Mouse (Mus musculus): ENCODE data around the gene Limd2.
"Not testable (repeated sequence)": the region's sequence is repeated elsewhere in the genome, so short reads cannot be mapped to it uniquely, and the experiment has no call there.

The Limd2 gene

GRCm38 (mm10) chr11:106160841-106161721, at the start of gene Limd2, which contains the start of gene Gm10840:
Gene Limd2 (minus strand): TSS chr11:106160860.
Gene Gm10840 (plus strand): TSS chr11:106160850.
- DNase-seq (ENCODE audit: extremely low spot score, low spot score): peak; percentile 78

GRCm38 (mm10) chr11:106202123-106202465, 41.4 kb upstream of the Limd2 start, which contains the start of gene Strada:
Gene Strada (minus strand): TSS chr11:106202168.
- DNase-seq (ENCODE audit: extremely low spot score, low spot score): no peak

DNA sequence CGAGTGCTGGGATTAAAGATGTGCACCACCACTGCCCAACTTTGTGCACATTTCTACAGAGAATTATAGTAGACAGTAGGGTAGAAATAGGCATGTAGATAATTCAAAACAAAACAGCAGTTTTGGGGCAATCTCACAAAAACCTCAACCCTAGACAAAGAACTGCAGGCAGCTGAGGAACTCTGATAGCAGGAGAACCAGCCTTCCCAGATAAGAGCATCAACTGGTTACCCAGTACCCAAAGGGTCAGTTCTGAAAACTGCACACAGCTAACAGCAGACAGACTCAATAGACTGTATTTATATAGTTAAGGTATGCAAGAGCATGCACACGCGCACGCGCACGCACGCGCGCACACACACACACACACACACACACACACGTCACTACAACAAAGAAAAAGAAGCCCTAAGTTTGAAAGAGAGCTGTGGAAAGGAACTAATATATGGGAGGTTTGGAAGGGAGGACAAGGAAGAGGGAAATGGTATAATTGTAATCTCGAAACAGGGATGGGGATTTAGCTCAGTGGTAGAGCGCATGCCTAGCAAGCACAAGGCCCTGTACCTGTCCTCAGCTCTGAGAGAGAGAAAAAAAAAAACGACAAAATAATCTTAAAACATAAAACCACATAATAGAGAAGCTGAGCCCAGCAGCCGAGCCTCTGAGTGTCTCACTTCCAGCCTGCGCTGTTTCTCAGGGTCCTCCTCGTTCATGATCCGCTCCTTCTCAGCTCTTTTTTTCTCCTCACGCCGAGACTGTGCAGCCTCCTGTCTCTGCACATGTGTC, 40.9 kb upstream of the Limd2 start:
- no peak for DNase-seq (ENCODE audit: extremely low spot score, low spot score)

DNA sequence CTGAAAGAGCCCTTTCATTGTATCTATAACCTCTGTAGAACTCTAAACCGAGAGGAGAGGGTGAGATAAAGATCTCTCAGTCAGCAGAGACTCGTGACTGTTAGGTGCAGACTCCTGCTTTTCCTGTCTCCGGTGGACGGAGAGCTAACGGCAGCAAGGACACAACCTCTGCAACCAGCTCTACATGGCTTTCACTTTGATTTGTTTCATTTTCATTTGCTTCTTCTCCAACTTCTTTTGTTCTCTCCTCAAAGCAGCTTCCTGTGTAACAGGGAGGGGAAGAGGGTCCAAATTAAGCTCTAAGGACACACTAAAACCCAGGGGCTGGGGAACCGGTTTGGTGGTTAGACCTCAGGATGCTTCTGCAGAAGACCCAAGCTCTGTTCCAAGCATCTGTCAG, 40.1 kb upstream of the Limd2 start:
- DNase-seq (ENCODE audit: extremely low spot score, low spot score): no peak

DNA sequence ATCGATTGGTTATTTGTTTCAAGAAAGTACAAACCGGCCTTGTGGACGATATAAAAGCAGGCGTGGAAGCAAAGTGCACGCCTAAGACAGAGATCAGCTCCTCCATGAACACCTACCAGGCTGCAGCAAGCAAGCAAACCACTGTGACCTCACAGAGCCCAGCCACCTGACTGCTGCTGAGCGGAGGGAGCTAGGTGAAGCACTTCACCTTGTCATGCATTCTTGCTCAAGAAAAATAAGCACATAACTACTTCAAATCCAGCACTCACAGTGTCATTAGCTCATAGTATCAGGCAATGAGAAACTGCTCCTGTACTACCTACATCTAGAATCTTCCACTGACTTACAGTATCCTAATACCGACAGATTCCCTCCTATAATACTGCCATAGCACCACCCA, 39.3 kb upstream of the Limd2 start:
- not testable (repeated sequence) for DNase-seq (ENCODE audit: extremely low spot score, low spot score)

DNA sequence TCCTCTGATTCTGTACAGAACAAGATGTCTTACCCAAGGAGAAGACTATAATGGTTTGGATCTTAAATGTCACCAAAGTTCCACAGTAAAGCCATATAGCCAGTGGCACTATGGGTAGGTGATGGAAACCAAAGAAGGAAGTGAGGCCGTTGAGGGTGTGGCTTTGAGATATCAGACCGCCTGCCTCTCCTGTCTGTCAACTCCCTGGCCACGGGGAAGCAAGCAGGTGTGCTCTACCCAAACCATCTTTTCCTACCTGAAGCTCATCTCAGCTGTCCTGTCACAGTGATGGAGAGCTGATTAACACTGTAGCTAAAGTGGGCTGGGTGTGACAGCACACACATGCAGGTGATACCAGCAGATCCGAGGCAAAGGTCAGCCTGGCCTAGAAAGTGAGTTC, 37.6 kb upstream of the Limd2 start:
- no peak for DNase-seq (ENCODE audit: extremely low spot score, low spot score)

GRCm38 (mm10) chr11:106195341-106195740, 34.7 kb upstream of the Limd2 start:
- DNase-seq (ENCODE audit: extremely low spot score, low spot score): no peak

DNA sequence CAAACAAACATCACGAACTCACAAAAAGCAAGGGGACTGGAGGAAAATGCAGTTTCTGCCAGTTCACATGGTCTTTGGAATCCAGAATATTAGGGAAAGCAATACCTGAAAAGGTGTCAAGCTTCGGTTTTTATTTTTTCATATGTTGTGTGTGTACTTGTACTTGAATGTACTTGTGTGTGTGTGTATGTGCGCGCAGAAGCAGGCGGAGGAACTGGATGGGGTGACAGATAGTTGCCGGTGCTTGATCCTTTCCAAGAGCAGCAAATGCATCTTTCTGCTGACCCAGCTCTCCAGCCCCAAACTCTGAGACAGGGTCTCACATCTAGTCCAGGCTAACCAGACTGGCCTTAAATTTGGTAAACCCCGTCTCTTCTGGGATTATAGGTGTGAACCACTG, 34.2 kb upstream of the Limd2 start:
- no peak for DNase-seq (ENCODE audit: extremely low spot score, low spot score)

GRCm38 (mm10) chr11:106194155-106194541, 33.5 kb upstream of the Limd2 start:
- DNase-seq (ENCODE audit: extremely low spot score, low spot score): no peak

DNA sequence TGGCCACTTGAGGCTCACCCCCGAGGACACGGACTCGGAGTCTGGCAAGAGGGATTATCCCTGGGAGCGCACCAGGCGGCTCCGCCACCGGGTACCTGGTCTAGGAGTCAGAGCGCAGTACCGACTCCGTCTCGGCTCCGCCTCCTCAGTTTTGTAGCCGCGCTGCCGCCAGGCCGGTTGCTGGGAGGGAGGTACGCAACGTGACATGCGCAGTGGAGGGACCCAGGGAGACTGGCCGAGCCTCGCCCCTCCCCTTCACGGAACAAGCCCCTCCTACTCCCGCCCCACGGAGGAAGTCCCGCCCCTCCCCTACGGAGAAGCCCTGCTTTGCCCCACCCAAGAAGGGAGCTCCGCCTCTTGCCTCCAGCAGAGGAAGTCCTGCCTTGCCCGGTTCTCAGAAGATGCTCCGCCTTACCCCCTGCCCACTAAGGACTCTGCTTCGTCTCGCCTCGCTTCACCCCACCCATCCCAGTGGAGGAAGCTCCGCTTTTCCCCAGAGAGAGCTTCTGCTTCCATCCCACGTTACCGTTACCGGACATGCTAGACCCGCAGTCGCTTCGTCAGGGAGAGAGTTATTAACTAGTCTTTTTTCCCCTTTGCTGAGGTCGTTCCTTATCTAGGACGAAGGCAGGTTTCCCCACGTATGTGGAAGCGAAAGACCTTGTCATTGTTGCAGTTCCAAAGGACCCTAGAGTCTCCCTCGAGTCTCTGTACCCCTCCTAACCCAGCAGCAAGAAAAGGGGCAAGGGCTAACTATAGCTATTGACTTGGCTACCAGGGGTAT, 32.9 kb upstream of the Limd2 start:
- peak; percentile 97 for DNase-seq (ENCODE audit: extremely low spot score, low spot score)

DNA sequence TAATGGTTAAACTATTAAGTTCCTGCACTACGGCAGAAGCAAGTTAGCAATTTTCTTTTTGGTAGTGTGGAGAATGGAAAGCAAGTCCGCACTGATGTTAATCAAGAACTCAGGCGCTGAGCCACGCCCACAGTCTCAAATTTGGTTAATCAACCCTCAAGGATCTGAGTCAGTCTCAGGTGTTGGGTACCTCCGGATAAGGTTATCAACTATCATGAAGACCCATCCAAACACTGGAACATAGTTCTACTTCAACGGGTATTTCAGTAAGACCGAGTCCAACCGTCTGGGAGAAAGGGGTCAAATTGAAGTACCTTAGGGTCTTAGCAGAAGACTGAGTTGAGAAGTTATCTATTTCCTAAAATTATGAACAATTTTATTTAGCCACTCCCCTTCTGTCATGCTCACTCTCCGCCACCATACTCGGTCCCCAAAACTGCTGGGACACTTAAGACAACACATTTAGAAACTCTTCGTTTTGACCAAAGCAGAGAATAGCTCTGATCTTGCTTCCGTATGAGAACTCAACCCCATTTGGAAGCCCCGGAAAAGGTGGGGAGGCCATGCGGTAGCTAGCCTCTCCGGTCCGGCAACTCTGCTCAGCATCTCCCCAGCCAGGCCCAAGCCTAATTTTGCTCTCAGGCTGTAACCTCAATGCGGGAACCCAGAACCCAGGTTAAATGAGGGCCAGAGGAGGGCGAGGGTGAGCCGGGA, 32.2 kb upstream of the Limd2 start:
- DNase-seq (ENCODE audit: extremely low spot score, low spot score): no peak

DNA sequence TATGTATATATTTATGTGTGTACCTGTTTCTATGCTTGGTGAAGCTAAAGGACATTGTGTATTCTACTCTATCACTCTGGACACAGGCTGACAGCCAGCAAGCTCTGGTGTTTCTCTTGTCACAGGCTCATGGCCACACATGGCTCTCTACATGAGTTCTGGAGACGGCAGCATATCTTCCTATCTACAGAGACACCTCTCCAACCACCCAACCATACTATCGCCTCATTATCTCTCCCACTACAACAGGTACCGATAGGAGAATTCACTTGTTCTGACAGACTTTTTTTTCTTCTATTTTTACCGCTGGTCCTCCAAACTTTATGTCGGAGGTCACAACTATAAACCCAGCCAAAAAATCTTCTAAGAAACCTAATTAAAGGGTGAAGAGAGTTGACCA, 31.6 kb upstream of the Limd2 start:
- no peak for DNase-seq (ENCODE audit: extremely low spot score, low spot score)

- no peak for DNase-seq (ENCODE audit: extremely low spot score, low spot score)
These were observed 31.1 kb upstream of the Limd2 start for GRCm38 (mm10) chr11:106191716-106192115.

- DNase-seq (ENCODE audit: extremely low spot score, low spot score): no peak
These were observed 26.7 kb upstream of the Limd2 start for GRCm38 (mm10) chr11:106187326-106187725.

- DNase-seq (ENCODE audit: extremely low spot score, low spot score): no peak
These were observed 19.8 kb upstream of the Limd2 start for GRCm38 (mm10) chr11:106180449-106180801.

DNA sequence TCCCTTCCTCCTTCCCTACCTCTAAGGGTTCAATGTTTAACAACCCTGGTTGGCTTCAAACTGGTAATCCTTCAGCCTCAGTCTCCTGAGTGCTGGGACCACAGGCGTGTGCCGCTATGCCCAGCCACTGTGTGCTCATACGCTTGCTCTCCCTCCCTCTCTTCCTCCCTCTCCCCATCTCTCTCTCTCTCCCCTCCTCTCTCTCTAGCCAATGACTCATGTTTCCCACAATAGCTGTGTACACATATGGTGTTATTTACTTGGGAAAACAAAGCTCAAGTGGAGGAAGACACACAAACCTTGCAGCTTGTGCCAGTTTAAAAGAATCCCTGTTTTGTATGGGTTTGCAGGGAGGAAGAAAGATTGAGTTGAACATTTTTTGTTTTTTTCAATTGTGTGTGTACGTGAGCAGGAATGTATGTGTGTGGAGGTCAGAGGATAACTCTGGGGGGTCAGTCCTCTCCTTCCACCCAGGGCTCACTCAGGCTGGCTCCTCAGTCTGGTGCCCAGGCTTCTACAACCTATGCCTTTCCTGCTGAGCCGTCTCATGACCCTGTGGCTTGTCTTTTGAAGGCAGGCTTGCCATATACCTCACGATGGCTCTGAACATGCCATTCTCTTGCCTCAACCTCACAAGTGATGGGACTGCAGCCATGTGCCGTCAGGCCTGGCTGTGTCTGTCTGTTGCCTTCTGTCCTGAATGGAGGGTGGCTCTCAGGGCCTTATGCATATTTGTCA, 19.2 kb upstream of the Limd2 start:
- no peak for DNase-seq (ENCODE audit: extremely low spot score, low spot score)

GRCm38 (mm10) chr11:106178036-106178782, 17.5 kb upstream of the Limd2 start:
- DNase-seq (ENCODE audit: extremely low spot score, low spot score): no peak

DNA sequence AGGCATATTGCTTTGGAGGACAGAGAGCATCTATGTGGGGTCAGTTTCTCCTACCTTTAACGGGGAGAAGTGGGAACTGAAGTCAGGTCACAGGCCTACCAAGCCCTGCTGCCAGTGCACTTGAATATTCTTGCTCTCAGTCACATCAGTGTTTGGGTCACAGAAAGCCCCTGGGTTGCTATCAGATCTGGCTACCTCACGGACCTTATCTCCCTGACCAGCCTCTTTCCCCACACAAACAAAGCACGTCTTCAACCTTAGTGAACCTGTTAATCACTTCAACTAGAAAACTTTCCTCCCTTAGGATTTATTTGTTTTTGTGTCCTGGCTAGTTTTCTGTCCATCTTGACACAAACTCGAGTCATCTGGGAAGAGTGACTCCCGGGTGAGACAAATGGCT, 15.7 kb upstream of the Limd2 start:
- DNase-seq (ENCODE audit: extremely low spot score, low spot score): no peak

- no peak for DNase-seq (ENCODE audit: extremely low spot score, low spot score)
These were observed 14.4 kb upstream of the Limd2 start for GRCm38 (mm10) chr11:106175081-106175480.

DNA sequence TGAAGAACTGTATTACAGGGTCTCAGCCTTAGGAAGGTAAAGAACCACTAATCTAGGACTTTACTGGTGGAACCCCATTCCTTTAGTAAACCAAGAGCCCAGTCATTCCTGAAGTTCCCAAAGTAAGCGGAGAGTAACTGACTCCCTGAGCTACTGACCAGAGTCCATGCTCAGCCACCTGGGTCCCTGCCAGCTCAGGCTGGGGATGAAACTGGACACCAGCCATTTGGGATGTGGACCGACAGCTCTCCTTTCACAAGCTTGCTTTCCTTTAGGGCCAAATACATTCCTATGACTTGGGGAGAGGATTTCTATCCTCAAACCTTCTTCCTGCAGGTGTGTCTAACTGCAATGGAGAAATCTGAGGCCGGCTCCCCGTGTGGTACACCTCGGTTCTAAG, 13.7 kb upstream of the Limd2 start:
- DNase-seq (ENCODE audit: extremely low spot score, low spot score): no peak

Data from neural tube, embryonic 10.5 days (tissue).